Mouse (Mus musculus) cerebellum, adult 11 months (tissue): ENCODE data around the gene Lsr.
A peak's percentile ranks its signal among the peaks of the same experiment; 100 is the strongest.
"Not testable (repeated sequence)": the region's sequence is repeated elsewhere in the genome, so short reads cannot be mapped to it uniquely, and the experiment has no call there.

ENCODE experiments used
- DNase-seq: peaks from one replicate; pipeline ENCODE4 v3.0.0; 2022

Gene Lsr

GRCm38 (mm10) chr7:30959786-30960349, 13.4 kb downstream of the Lsr start:
- no peak for DNase-seq

- DNase-seq, result no peak
Measured at GRCm38 (mm10) chr7:30958866-30959487, 14.3 kb downstream of the Lsr start.

DNA sequence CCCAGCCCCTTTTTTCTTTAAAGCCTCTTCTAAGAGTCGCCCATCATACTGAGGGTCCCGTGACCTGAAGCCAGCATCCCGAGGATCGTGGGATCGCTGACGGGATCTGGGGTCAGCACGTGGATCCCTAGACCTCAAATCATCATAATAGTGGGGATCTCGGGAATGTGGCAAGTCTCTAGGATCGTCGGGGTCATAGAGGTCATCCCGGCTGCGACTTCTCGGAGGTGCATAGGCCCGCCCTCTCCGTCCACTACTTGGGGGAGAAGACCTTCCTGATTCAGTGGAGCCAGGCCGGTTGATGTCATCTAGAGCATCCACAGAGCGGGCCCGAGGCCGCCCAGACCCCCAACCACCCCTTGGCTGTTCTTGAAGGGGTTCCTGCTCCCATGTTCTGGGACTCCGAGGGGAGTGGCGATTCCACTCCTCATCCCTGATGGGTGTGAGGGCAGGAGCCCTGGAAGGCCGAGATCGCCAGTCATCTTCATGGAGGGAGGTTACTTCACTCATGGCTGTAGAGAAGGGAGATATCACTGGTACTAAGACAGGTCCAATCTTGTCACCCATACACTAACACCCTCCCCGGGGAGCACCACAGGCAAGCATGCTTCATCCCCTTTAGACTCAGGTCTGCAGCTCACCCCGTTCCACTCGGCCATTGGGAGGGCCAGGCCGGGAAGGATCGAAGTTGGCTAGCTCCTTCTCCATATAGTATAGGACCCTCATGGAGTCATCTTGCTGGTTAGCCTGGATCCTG, 15.0 kb downstream of the Lsr start:
- peak; percentile 51 for DNase-seq

- peak; percentile 94 for DNase-seq
Measured at GRCm38 (mm10) chr7:30957367-30957783, 15.9 kb downstream of the Lsr start.

DNA sequence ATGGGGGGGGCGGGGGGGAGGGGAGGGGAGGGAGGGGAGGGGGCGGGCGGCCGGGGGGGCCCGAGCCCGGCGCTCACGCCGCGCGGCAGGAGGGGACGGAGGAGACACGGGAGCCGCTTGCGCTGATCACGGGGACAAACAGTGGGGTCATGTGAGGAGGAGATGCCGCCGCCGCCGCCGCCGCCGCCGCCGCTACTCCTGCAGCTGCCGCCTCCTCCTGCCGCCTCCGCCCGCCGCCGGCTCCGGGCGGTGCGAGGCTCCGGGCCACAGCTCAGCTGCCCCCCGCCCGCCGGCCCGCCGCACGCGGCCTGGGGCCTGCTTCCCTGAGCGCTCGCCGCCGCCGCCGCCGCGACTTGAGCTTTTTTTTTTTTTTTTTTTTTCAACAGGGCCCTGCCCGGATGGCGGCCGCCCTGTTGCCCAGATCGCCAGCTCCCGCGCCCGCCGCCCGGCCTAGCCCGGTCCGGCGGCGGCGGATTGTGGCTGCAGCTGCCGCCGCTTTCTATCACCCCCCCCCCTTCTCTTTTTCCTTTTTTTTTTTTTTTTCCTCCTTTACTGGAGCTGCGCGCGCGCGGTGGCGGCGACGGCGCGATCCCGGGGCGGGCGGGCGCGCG, 16.4 kb downstream of the Lsr start, which contains the start of gene Usf2:
Usf2 (minus strand) TSS at position 48 of the 611 bp plus-strand sequence.
- DNase-seq, result peak; percentile 79

- DNase-seq, result no peak
Measured at GRCm38 (mm10) chr7:30956357-30956751, 16.9 kb downstream of the Lsr start.

DNA sequence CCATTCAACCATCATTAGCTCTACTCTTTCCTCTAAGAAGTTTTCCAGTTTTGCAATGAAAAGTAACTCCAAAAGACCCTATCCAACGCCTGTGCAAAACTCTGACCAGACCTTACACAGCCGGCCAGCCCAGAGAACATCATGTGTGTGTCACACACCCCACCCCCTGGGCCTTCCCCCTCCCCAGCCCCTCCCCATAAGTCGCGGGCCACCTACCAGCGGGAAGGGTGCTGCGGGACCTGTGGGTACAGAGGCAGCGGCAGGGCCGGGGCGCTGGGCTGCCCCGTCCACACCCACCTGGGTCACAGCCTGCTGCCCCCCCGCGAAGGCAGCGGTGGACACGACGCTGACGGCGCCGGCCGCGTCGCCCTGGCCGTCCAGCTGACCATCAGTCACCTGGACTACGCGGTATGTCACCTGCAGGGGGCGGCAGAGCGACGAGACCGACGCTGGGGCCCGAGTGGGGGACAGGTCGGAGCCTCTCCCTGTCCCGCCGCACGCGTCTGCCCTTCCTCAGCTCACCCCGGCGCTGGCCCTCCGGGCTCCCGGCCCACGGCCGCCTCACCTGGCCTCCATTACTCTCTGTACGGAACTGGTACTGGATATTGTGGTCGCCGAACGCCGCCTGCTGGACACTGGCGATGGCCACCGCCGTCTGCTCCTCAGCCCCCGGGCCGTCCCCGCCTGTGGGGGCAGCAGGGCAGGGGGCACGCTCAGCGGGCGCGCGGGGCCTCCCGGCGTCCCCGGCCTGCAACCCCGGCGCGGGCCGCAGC, 17.5 kb downstream of the Lsr start:
- DNase-seq, result peak; percentile 92

DNA sequence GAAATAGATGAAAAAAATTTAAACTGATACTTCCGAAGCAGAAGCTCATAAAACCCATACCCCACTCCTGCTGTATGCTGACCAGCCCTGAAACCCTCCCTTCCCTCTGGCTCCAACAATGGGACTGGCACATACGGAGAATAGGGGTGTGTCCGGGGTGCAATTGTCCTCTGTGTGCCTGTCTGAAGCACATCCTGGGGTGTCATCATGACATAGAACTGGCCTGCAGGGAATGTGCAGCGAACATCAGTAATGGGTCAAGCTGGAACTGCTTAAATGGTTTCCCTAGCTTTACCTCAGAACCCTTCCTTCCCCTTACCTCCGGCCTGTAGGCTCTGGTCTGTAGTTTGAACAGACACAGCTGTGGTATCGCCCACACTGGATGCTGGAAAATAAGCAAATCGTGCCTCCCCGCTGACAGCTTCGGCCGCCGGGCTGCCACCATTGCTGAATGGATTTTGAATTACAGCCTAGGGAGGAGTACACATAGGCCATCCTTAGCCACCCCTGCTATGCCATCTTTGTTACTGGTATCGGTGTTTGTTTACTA, 18.2 kb downstream of the Lsr start:
- DNase-seq, result no peak

DNA sequence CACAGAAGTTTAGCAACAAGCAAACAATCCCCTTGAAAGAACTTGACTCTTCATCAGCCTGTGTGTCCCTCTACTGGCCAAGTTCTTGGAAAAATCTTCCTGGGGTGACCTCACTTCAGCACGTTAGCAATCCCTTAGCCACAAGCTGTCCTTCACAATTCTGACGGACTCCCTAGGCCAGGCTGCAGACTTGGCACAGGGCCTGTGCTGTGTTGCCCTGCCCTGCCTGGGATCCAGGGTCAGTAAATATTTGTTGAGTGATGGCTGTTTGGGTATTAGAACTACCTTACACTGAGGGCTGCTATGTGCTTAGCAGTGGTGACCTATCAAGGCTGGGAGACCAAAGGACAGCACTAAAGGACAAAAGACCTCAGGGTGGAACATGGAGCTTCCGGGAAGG, 19.2 kb downstream of the Lsr start:
- DNase-seq, result no peak

DNA sequence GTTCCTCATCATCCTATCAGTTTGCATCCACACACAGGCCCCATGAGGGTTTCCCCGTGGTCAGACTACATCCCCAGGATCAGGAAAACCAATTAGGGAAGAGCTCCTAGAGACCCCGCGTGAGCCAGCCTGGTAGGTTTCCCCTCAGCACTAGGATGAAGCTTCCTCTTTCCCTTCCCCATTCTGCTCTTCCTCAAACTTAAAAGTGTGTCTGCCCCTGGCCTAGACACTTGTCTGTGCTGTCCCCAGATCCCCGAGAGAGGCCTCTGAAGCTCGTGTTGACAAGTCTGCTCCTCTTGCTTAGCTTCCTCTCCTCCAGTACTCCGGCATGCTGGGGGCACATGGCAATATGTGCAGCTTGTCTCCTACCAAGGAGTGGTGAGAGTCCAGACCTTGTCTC, 19.8 kb downstream of the Lsr start:
- DNase-seq, result no peak

GRCm38 (mm10) chr7:30952441-30953265, 20.6 kb downstream of the Lsr start:
- no peak for DNase-seq

- not testable (repeated sequence) for DNase-seq
Measured at GRCm38 (mm10) chr7:30949902-30950301, 23.4 kb downstream of the Lsr start.

GRCm38 (mm10) chr7:30945876-30946275, 27.4 kb downstream of the Lsr start:
- no peak for DNase-seq

- not testable (repeated sequence) for DNase-seq
Measured at GRCm38 (mm10) chr7:30945466-30945865, 27.8 kb downstream of the Lsr start.

DNA sequence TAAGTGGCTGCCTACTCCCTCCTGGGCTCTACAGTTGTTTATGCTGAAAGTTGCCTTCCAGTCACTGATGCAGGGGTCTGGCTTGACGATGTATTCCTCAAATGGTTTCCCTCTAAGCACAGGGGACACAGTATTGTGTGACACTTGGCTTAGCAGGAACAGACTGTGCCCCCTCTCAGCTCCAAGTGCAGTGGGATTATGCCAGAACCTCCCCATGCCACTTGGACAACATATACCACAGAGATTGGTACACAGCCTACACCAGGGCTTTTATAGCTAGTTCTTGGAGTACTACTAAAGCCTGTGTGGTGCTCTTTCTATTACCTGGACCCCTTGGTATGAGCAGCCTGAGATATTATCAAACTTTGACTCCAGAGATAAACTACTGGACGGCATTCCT, 28.6 kb downstream of the Lsr start:
- DNase-seq, result not testable (repeated sequence)

DNA sequence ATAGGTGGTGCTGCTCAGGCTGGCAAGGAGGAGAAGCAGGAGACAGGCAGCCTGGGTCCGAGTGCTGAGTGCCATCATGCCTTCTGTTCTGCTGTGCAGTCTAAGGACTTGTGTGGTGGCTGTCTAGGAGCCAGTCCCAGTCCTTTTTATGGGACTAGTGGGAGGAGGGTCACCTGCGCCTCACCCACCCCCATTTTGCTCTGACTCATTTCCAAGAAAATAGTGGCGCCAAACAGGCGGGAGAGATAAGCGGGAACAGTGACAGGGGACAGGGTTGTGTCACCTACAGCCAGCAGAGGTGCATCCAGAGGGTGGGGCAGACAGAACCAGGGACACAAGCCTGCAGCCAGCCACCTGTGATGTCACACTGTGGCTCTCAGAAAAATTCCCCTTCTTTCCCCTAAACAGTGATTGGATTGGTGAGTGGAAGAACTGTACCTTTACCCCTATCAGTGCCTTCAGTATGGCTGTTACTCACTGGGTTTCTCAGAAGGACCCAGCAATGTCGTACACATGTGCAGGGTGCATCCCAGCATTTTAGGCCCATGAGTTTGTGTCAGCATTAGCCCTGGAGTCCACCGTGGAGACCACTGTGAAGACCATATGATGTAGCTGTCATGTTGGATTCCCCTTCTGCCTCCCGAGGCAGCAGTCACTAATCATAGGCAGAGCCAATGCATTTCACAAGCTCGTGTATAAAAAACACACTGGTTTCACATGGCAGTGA, 29.2 kb downstream of the Lsr start, which contains the start of gene Hamp:
Hamp (minus strand) TSS at position 124 of the 727 bp plus-strand sequence.
- DNase-seq, result no peak

GRCm38 (mm10) chr7:30942365-30942764, 30.9 kb downstream of the Lsr start:
- not testable (repeated sequence) for DNase-seq

DNA sequence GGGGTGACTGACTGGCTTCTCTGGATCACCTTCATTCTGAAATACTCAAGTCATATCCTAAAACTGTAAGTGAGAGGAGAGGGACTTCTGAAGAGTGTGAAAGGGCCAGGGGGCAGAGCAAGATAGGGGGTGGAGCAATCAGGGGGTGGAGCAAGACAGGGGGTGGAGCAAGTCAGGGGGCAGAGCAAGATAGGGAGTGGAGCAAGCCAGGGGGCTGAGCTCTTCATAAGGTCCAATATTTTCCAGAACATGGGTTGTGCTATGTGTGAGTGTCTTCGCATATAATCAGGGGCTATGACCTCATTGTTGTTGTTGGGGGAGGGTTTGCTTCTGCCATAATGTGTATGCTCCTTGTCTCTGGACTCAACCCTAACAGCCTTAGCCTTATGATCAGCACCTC, 33.2 kb downstream of the Lsr start:
- DNase-seq, result not testable (repeated sequence)

GRCm38 (mm10) chr7:30935422-30936099, 37.7 kb downstream of the Lsr start:
- DNase-seq, result not testable (repeated sequence)

DNA sequence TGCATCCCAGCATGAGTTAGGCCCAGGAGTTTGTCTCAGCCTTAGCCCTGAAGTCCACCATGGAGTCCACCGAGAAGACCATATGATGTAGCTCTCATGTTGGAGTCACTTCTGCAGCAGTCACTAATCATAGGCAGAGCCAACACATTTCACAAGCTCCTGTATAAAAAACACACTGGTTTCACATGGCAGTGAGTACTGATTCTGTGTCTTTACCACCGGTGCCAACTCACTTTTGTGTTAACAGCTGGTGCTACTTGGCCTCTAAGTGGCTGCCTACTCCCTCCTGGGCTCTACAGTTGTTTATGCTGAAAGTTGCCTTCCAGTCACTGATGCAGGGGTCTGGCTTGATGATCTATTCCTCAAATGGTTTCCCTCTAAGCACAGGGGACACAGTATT, 48.7 kb downstream of the Lsr start, which contains the start of gene Hamp2:
Hamp2 (minus strand) TSS at position 101 of the 400 bp plus-strand sequence.
- DNase-seq, result not testable (repeated sequence)
